Mouse (Mus musculus): ENCODE measurements at regions not wholly inside any gene's neighbourhood (a gene's known extent, or its start where the extent isn't known, plus 50 kb on each side); places are given as distances from the start of the nearest gene placed in this dataset.

- no peak overlapping the region for H3K27ac ChIP-seq (replicated peaks; ENCODE audit: low read depth, low read length)
- no peak for TF ChIP-seq POLR2A (IDR thresholded peaks at IDR 0.05; ENCODE audit: borderline replicate concordance, extremely low read depth, insufficient read depth, insufficient read length)
- H3K36me3 ChIP-seq (ENCODE audit: control insufficient read depth, insufficient read depth, low read length) = no peaks in the 10 kb centered on the region
These were observed 129.0 kb downstream of the Hmg20a start for GRCm38 (mm10) chr9:56547291-56547977.

GRCm38 (mm10) chr9:56549774-56550173 lies 131.4 kb downstream of the Hmg20a start:
- Histone ChIP-seq H3K4me3 (replicated peaks; ENCODE audit: low read length) (no peak overlapping the region), H3K36me3 (ENCODE audit: control insufficient read depth, insufficient read depth, low read length) (no peaks in the 10 kb centered on the region), H3K9me3 (ENCODE audit: control insufficient read depth, low read length) (no peaks in the 10 kb centered on the region), H3K27ac (replicated peaks; ENCODE audit: low read depth, low read length) (no peak overlapping the region), H3K4me1 (ENCODE audit: control insufficient read depth, insufficient read depth, low read length) (peaks cover 19% of the 10 kb centered on the region), H3K27me3 (ENCODE audit: control insufficient read depth, insufficient read depth, low read length) (no peaks in the 10 kb centered on the region), H3K9ac (ENCODE audit: low read depth, low read length, severe bottlenecking) (no peak overlapping the region), H3K4me2 (replicated peaks; ENCODE audit: low read depth, low read length, severe bottlenecking) (no peak overlapping the region)
- no peak for TF ChIP-seq POLR2A (IDR thresholded peaks at IDR 0.05; ENCODE audit: borderline replicate concordance, extremely low read depth, insufficient read depth, insufficient read length)
- ATAC-seq (ENCODE audit: low FRiP score, low read depth) = no peak
- DNase-seq (ENCODE audit: low spot score) = no peak
- 60% methylated on average over 8 of the region's 8 CpGs for WGBS

More at GRCm38 (mm10) chr9:56547291-56547977, 129.0 kb downstream of the Hmg20a start:
- no peak for ATAC-seq (ENCODE audit: low FRiP score, low read depth)
- Histone ChIP-seq H3K4me2 (replicated peaks; ENCODE audit: low read depth, low read length, severe bottlenecking) (no peak overlapping the region), H3K27me3 (ENCODE audit: control insufficient read depth, insufficient read depth, low read length) (no peaks in the 10 kb centered on the region), H3K9ac (ENCODE audit: low read depth, low read length, severe bottlenecking) (no peak overlapping the region), H3K4me1 (ENCODE audit: control insufficient read depth, insufficient read depth, low read length) (peaks cover 11% of the 10 kb centered on the region), H3K9me3 (ENCODE audit: control insufficient read depth, low read length) (no peaks in the 10 kb centered on the region), H3K4me3 (replicated peaks; ENCODE audit: low read length) (no peak overlapping the region)
- no peak for DNase-seq (ENCODE audit: low spot score)
- 53% methylated on average over 9 of the region's 9 CpGs for WGBS

GRCm38 (mm10) chr9:56550178-56550577 lies 131.8 kb downstream of the Hmg20a start:
- Histone ChIP-seq H3K9ac (ENCODE audit: low read depth, low read length, severe bottlenecking) (no peak overlapping the region), H3K4me1 (ENCODE audit: control insufficient read depth, insufficient read depth, low read length) (peaks cover 19% of the 10 kb centered on the region), H3K27ac (replicated peaks; ENCODE audit: low read depth, low read length) (no peak overlapping the region), H3K36me3 (ENCODE audit: control insufficient read depth, insufficient read depth, low read length) (no peaks in the 10 kb centered on the region), H3K4me3 (replicated peaks; ENCODE audit: low read length) (no peak overlapping the region), H3K27me3 (ENCODE audit: control insufficient read depth, insufficient read depth, low read length) (no peaks in the 10 kb centered on the region), H3K4me2 (replicated peaks; ENCODE audit: low read depth, low read length, severe bottlenecking) (no peak overlapping the region), H3K9me3 (ENCODE audit: control insufficient read depth, low read length) (no peaks in the 10 kb centered on the region)
- 39% methylated on average over 4 of the region's 4 CpGs for WGBS
- ATAC-seq (ENCODE audit: low FRiP score, low read depth) (no peak), DNase-seq (ENCODE audit: low spot score) (no peak)
- no peak for TF ChIP-seq POLR2A (IDR thresholded peaks at IDR 0.05; ENCODE audit: borderline replicate concordance, extremely low read depth, insufficient read depth, insufficient read length)

GRCm38 (mm10) chr9:56551376-56552186 lies 133.2 kb downstream of the Hmg20a start:
- H3K4me3 ChIP-seq (replicated peaks; ENCODE audit: low read length) = no peak overlapping the region
- 60% methylated on average over 11 of the region's 11 CpGs for WGBS
- ATAC-seq (ENCODE audit: low FRiP score, low read depth) = no peak
- no peak overlapping the region for H3K4me2 ChIP-seq (replicated peaks; ENCODE audit: low read depth, low read length, severe bottlenecking)
- TF ChIP-seq POLR2A (IDR thresholded peaks at IDR 0.05; ENCODE audit: borderline replicate concordance, extremely low read depth, insufficient read depth, insufficient read length) = no peak
- H3K4me1 ChIP-seq (ENCODE audit: control insufficient read depth, insufficient read depth, low read length) = peaks cover 19% of the 10 kb centered on the region
- no peaks in the 10 kb centered on the region for H3K9me3 ChIP-seq (ENCODE audit: control insufficient read depth, low read length)
- H3K27ac ChIP-seq (replicated peaks; ENCODE audit: low read depth, low read length) = no peak overlapping the region
- DNase-seq (ENCODE audit: low spot score) = no peak
- H3K36me3 ChIP-seq (ENCODE audit: control insufficient read depth, insufficient read depth, low read length) = no peaks in the 10 kb centered on the region
- H3K9ac ChIP-seq (ENCODE audit: low read depth, low read length, severe bottlenecking) = no peak overlapping the region
- H3K27me3 ChIP-seq (ENCODE audit: control insufficient read depth, insufficient read depth, low read length) = no peaks in the 10 kb centered on the region

- TF ChIP-seq POLR2A (IDR thresholded peaks at IDR 0.05; ENCODE audit: borderline replicate concordance, extremely low read depth, insufficient read depth, insufficient read length) = no peak
- no peak for DNase-seq (ENCODE audit: low spot score)
- Histone ChIP-seq H3K4me1 (ENCODE audit: control insufficient read depth, insufficient read depth, low read length) (peaks cover 19% of the 10 kb centered on the region), H3K27ac (replicated peaks; ENCODE audit: low read depth, low read length) (no peak overlapping the region), H3K9ac (ENCODE audit: low read depth, low read length, severe bottlenecking) (no peak overlapping the region), H3K27me3 (ENCODE audit: control insufficient read depth, insufficient read depth, low read length) (no peaks in the 10 kb centered on the region), H3K4me3 (replicated peaks; ENCODE audit: low read length) (no peak overlapping the region), H3K9me3 (ENCODE audit: control insufficient read depth, low read length) (no peaks in the 10 kb centered on the region), H3K4me2 (replicated peaks; ENCODE audit: low read depth, low read length, severe bottlenecking) (no peak overlapping the region), H3K36me3 (ENCODE audit: control insufficient read depth, insufficient read depth, low read length) (no peaks in the 10 kb centered on the region)
- WGBS = 80% methylated on average over 6 of the region's 6 CpGs
- no peak for ATAC-seq (ENCODE audit: low FRiP score, low read depth)
These were observed 133.8 kb downstream of the Hmg20a start for GRCm38 (mm10) chr9:56552187-56552686.

All from limb, embryonic 14.5 days (tissue).